Mouse (Mus musculus) kidney, postnatal 10 days (tissue): ENCODE measurements at regions not wholly inside any gene's neighbourhood (a gene's known extent, or its start where the extent isn't known, plus 50 kb on each side); places are given as distances from the start of the nearest gene placed in this dataset.

Experiments
- DNase-seq: peaks from one replicate; pipeline ENCODE4 v3.0.0; 2021; ENCODE audit warnings: mixed read lengths

- no peak for DNase-seq
Measured at GRCm38 (mm10) chr14:72942571-72942970, 106.3 kb downstream of the Cysltr2 start.

DNA sequence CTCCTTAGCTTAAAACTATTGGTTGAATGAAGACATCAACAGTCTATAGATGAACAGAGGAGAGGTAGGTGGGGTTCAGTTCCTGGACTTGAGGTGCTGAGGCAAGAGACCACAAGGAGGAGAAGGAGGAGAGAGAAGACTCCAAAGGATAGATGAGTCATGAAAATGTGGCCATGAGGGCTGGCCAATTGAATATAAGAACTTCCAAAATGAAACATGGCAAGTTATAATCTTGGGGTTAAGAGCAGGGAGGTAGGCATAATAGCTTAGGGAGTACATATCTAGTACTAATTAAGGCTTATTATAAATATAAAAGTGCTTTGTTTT lies 109.9 kb downstream of the Cysltr2 start:
- no peak for DNase-seq

GRCm38 (mm10) chr14:72938382-72939066 lies 110.4 kb downstream of the Cysltr2 start:
- no peak for DNase-seq

- DNase-seq: no peak
Measured at GRCm38 (mm10) chr14:72933598-72933997, 115.3 kb downstream of the Cysltr2 start.

DNA sequence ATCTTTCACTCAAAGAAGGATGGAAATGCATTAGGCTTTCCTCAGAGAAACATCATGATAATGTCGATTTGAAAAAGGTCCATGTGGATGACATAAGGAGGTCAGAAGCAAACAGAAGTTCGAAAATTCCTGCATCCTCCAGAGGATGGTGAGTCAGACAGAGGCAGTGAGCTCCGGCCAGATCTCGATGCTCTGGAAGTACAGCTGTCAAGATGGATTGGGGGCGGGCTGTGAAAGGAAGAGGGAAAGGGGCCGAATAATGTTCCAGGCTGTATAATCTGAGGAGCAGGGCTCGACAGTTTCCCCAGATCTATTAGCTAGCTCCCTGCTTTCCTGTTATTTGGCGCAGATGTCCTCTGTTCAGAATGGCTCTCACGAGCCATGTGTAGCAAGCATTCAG lies 116.6 kb downstream of the Cysltr2 start:
- DNase-seq: peak; percentile 13

DNA sequence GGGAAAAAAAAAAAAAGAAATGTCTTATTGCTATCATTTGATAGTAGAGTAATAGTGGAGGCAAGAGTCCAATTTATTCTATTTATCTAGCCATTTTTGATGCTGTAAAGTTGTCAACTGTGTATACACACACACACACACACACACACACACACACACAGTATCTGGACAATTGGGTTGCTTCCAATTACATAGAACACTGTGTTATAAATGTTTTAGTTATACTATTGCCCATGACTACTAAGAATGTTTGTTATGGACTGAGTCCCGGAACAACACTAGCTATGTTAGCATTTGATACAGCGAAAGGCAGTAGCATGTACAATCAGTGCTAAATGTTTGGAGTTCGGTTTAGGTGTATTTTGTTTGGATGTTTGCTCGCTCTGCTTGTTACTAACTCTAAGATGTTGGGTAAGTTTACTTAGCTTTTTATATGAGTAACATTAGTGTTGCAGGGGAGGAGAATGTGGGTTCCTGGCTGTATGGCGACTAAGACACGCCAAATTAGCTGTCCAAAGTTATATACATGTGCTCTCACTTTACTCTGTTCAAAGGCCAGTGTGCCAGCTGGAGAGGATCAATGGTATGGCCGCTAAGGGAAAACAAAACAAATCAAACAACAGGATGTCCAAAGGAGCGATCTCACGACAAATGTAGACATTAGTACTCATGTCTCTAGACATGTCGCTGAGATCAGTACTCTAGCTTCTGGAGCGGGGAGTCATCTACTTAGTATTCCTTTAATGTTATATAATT lies 147.6 kb downstream of the Cysltr2 start:
- DNase-seq: no peak

DNA sequence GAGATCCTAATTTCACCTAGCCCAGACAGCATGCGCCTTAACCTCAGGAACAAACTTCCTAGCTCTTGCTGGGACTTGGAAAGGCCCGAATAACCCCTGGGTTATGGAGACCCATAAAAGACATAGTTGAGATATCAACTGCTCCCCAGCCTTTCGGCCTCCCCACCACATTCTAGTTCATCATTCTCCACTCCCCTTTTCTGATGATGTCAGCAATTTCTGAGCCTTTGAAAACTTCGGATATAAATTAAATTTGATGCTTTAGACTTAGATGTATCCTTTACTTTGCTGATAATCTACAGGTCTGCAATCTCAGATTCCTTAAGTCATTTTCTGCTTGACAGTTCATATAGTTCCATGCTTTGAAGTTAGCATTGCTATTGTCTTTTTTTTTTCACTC lies 149.3 kb downstream of the Cysltr2 start:
- no peak for DNase-seq

DNA sequence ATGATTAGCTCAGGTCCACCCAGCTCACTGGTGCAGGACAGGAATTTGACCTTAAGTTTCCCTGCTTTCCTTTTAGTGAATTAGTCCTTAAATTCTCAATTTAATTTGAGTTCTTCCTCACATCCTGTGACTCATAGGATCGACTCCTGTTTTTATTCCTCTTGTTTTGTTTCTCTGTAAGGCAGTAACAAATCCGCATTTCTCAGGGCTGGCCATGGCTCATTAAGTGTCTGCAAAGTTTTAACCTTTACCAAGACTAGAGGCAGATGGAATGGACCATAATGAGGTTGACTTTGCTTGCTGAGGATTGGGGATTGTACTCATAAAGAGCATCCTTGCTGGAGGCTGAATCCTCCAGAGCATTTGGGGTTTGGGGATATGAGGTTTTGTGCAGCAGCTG lies 156.6 kb downstream of the Cysltr2 start:
- no peak for DNase-seq

DNA sequence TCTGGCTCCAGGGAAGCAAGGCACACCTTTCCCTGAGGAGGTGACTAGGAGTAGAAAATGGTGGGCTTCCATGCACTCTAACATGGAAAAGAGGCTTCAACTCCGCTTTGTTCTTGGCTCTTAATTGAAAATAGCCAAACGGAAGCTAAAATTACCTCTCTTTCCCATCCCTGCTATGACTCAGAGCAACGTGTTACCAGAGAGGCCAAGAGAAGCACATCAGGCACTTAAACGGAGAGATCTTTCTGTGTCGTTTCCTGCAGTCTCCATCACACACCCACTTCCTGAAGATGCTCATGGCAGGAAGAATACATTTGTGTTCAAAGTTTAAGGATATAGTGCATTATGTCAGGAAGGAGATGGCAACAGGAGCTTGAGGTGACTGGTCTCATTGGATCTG lies 159.3 kb downstream of the Cysltr2 start:
- no peak for DNase-seq

DNA sequence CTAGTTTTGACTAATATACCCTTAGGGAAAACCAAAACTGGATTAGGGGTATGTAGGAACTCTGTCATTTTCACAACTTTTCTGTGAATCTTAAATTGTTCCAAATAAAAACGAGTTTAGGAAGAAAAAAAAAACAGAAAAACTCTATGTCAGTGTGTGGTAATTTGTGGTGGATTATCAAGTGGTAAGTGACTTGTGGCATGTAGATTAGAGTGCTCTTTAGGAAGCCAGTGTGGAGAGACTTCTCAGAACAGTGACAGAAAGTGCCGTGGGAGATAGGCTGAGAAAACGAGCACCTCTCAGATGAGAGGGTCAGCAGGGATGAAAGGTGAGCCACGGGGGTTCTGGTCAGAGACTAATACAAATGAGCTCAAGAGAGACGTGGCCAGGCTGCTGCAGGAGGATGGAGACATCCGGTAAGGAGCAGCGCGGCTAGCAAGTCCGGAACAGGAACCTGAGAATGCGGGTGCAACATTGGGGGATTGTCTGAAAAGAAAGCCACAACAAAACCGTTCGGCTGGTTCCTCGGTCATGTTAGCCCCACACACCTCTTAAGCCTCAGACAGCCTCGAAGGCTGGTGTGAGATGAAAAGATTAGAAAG lies 161.3 kb downstream of the Cysltr2 start:
- no peak for DNase-seq

DNA sequence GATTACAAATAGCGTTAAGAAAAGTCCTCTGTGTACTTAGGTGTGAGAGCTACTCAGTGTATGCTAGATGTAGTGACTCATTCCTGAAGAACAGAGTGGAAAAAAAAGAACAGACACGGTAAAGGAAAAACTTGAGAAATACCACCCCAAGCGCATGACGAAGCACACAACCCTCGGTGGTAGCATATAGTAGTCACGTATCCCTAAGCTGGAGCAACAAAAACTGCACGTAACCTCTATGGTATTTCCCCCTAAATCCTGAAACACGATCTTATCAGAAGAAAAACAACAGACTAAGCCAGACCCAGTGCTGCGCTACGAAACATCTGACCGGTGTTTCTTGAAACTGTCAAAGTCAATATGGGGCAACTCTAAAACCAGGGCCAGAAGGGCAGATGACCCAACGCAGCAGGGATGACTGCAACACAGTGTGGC lies 162.0 kb downstream of the Cysltr2 start:
- DNase-seq: no peak

GRCm38 (mm10) chr14:72885824-72886223 lies 163.1 kb downstream of the Cysltr2 start:
- DNase-seq: no peak

DNA sequence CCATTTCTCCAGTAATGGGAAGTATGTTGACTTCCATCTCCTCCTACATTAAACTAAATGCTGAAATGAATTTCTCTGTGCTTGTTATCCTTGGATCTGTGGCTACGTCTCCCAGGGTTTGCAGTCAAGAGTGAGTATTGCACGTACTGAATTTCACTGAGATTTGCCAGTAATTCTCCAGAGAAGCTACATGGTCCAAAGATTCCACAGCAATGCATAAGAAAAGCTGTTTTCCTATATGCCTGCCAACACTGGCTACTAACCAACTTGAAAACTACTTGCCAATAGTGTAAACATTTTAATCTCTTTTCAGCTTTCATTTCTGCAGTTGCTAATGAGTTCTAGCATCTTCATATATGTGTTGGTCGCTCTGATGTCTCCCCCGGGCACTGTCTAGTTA lies 164.4 kb downstream of the Cysltr2 start:
- DNase-seq: no peak

DNA sequence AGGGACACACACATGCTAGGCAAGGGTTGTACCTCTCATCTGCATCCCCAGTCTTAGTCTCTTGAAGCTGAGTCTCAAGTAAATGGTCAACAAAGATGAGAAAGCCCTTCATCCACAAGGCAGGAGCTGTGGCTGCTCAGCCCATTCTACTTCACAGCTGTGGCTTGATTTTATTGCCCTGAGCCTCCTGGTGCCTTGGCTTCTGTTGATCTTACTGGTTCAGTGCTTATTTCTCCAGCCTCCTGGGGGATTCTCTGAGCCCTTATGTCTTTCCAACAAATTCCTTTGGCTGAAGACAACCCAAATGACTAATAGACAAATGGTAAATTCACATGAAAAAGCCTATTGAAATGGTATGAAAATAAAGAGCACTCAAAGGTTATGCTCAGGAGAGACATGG lies 167.3 kb upstream of the Fndc3a start:
- DNase-seq: no peak

GRCm38 (mm10) chr14:72873494-72873893 lies 163.7 kb upstream of the Fndc3a start:
- no peak for DNase-seq

- DNase-seq: no peak
Measured at GRCm38 (mm10) chr14:72869188-72869749, 159.5 kb upstream of the Fndc3a start.

DNA sequence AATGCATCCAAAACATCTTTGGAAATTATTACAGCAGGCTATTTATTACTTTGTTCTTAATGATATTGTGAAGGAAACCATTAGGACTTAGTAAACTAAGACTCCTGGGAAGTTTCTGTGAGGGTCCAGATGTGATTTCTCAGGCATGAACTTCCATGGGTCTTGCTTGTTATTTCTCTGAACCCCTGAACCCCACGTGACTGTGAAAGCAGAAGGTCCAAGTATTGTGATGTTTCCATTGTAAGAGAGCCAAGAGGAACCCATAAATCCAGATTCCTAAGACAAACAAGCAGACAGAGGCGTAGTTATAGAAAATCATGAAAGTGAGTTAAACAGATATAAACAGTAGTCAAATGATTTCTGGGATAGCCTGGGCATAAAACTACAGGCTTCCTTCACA lies 157.1 kb upstream of the Fndc3a start:
- DNase-seq: peak; percentile 63

- no peak for DNase-seq
Measured at GRCm38 (mm10) chr14:72865531-72865930, 155.7 kb upstream of the Fndc3a start.

DNA sequence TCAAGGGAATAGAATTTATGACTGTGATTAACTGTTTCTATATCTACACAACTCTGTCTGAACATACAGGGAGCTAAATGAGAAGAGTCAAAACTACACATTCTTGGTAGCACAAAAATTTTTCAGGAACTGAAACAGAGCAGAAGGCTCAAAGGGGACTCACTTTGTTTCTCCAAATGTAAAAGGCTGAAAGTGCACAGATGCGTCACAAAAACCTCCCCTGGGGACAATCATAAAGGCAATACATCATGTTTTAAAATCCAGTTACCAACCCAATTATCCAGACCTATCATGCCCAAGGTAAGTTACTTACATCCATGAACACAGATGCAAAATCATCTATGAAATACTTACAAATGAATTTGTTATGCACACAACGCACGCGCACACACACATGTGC lies 155.0 kb upstream of the Fndc3a start:
- no peak for DNase-seq

DNA sequence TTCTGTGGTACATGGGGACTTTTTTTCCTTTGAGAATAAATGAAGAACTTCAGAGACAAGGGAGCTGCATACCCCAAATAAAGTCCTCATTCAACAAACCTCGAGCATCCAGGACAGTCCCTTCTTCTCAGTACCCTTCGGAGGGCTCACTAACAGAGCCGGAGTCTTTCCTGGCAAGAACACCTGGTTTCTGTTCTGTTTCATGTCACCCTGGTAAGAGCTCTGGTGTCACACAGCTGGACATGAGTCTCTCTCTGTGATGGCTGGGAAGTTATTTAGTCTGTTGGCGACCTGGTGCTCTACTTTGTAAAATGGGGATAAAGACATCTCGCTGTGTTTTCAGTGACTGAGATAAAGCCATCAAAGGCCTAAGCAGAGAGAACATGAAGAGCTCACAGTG lies 154.3 kb upstream of the Fndc3a start:
- DNase-seq: no peak

GRCm38 (mm10) chr14:72862806-72863526 lies 153.2 kb upstream of the Fndc3a start:
- DNase-seq: no peak

GRCm38 (mm10) chr14:72854226-72854625 lies 144.4 kb upstream of the Fndc3a start:
- DNase-seq: no peak

GRCm38 (mm10) chr14:72853104-72853503 lies 143.3 kb upstream of the Fndc3a start:
- no peak for DNase-seq
